ENCODE assay signal across 8 mouse cellular contexts in the genomic region with DNA sequence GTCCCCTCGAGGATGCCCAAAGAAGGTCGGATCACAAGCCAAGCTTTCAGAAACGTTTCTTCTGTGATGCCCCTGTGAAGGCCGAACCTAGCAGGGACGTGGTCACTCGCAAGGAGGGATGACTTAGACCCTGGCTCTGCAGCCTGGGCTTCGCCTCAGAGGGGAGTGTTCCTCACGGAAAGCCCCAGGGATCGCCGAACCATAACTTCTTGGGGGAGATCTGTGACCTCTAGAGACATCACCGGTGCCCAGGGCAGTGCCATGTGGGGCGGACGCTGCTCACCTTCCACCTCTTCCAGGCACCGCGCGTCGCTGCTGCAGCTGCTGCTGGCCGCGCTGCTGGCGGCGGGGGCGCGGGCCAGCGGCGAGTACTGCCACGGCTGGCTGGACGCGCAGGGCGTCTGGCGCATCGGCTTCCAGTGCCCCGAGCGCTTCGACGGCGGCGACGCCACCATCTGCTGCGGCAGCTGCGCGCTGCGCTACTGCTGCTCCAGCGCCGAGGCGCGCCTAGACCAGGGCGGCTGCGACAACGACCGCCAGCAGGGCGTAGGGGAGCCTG. TPM values are rescaled to one million over a fixed set of nuclear protein-coding genes. Genes with fewer than 3 reads are reported as not detected.
A peak's percentile ranks its signal among the peaks of the same experiment; 100 is the strongest.
DNase-seq lines count a peak whose midpoint lies in the region; ATAC-seq and TF ChIP-seq lines count a peak whose summit lies in the region.

No protein-coding gene starts in this region.

- peak; percentile 51 for ATAC-seq in embryonic facial prominence, embryonic 14.5 days (ENCODE audit: low read depth)
- peak; percentile 73 for ATAC-seq in hindbrain, embryonic 11.5 days (ENCODE audit: low FRiP score)
- no peak for ATAC-seq in liver, embryonic 12.5 days

- no peak overlapping the region; the same call in 1 of the 2 replicates for H3K27ac ChIP-seq in heart, adult 2 months
- no peak overlapping the region for H3K27ac ChIP-seq in ES-E14 (ENCODE audit: insufficient read depth, low read depth, low read length, poor library complexity, severe bottlenecking)
- peak overlapping the region; percentile 74 for H3K27ac ChIP-seq in embryonic facial prominence, embryonic 14.5 days (replicated peaks; ENCODE audit: low read depth, low read length)
- H3K27ac ChIP-seq in hindbrain, embryonic 11.5 days (ENCODE audit: low read depth, low read length), result peak overlapping the region; percentile 77
- H3K27ac ChIP-seq in liver, embryonic 12.5 days, result no peak overlapping the region

- no peak for TF ChIP-seq POLR2A in heart, adult 2 months (IDR thresholded peaks at IDR 0.05; ENCODE audit: insufficient read depth, low read depth, low read length)

- TF ChIP-seq EP300 in heart, adult 2 months (IDR thresholded peaks at IDR 0.05; ENCODE audit: insufficient read depth, low read depth, low read length), result no peak

- H3K4me1 ChIP-seq in heart, adult 2 months (ENCODE audit: control insufficient read depth, insufficient read depth, low read length), result no peaks in the 10 kb centered on the region
- peaks cover 4 to 6% of the 10 kb centered on the region in 2 experiments; a peak in 3 of 4 replicates for H3K4me1 ChIP-seq in ES-E14 (ENCODE audit: control insufficient read depth in 2 of 2, insufficient read depth in 2 of 2, low read length in 2 of 2, poor library complexity in 1 of 2)
- 0 out of 2 replicates have a peak, but pooled peaks cover 3% of the 10 kb centered on the region for H3K4me1 ChIP-seq in embryonic facial prominence, embryonic 14.5 days (ENCODE audit: control insufficient read depth, insufficient read depth, low read length)
- no peaks in the 10 kb centered on the region; the same call in 1 of the 2 replicates for H3K4me1 ChIP-seq in hindbrain, embryonic 11.5 days (replicated peaks; ENCODE audit: control insufficient read depth, insufficient read depth, low read length)
- no peaks in the 10 kb centered on the region for H3K4me1 ChIP-seq in liver, embryonic 12.5 days

- peak overlapping the region; percentile 52 for H3K4me3 ChIP-seq in heart, adult 2 months
- peak overlapping the region; percentile 74 to 78 for H3K4me3 ChIP-seq in ES-E14 (ENCODE audit: insufficient read depth in 1 of 2, low read depth in 1 of 2, low read length in 2 of 2, poor library complexity in 1 of 2, severe bottlenecking in 1 of 2)
- peak overlapping the region; percentile 67 for H3K4me3 ChIP-seq in embryonic facial prominence, embryonic 14.5 days (ENCODE audit: low read depth, low read length)
- H3K4me3 ChIP-seq in hindbrain, embryonic 11.5 days (ENCODE audit: low read depth, low read length), result peak overlapping the region; percentile 62
- peak overlapping the region; percentile 55 for H3K4me3 ChIP-seq in liver, embryonic 12.5 days

- no peaks in the 10 kb centered on the region for H3K79me2 ChIP-seq in heart, adult 2 months (replicated peaks; ENCODE audit: control insufficient read depth, insufficient read depth, low read length)

- no peaks in the 10 kb centered on the region; the same call in 1 of the 2 replicates for H3K27me3 ChIP-seq in heart, adult 2 months (ENCODE audit: control insufficient read depth, insufficient read depth, low read length)
- peaks cover 16% of the 10 kb centered on the region; the same call in 1 of the 2 replicates for H3K27me3 ChIP-seq in embryonic facial prominence, embryonic 14.5 days (replicated peaks; ENCODE audit: control insufficient read depth, insufficient read depth, low read length)
- H3K27me3 ChIP-seq in hindbrain, embryonic 11.5 days (ENCODE audit: control insufficient read depth, insufficient read depth, low read length), result peaks cover 10% of the 10 kb centered on the region; the same call in 1 of the 2 replicates
- H3K27me3 ChIP-seq in liver, embryonic 12.5 days (replicated peaks), result peaks cover 47% of the 10 kb centered on the region

- TF ChIP-seq CTCF in heart, adult 2 months (IDR thresholded peaks at IDR 0.05), result no peak

- H3K9me3 ChIP-seq in ES-E14 (ENCODE audit: control insufficient read depth, insufficient read depth, low read depth, low read length), result no peaks in the 10 kb centered on the region
- H3K9me3 ChIP-seq in embryonic facial prominence, embryonic 14.5 days (ENCODE audit: control insufficient read depth, low read length), result no peaks in the 10 kb centered on the region
- H3K9me3 ChIP-seq in hindbrain, embryonic 11.5 days (ENCODE audit: control insufficient read depth, low read length), result no peaks in the 10 kb centered on the region
- H3K9me3 ChIP-seq in liver, embryonic 12.5 days (replicated peaks), result no peaks in the 10 kb centered on the region

- H3K36me3 ChIP-seq in heart, adult 2 months (ENCODE audit: control insufficient read depth, insufficient read depth, low read length), result no peaks in the 10 kb centered on the region
- peaks cover 8% of the 10 kb centered on the region; the same call in 1 of the 2 replicates for H3K36me3 ChIP-seq in ES-E14 (ENCODE audit: control insufficient read depth, insufficient read depth, low read length, poor library complexity, severe bottlenecking)
- H3K36me3 ChIP-seq in embryonic facial prominence, embryonic 14.5 days (ENCODE audit: control insufficient read depth, insufficient read depth, low read length), result peaks cover 14% of the 10 kb centered on the region; the same call in 1 of the 2 replicates
- no peaks in the 10 kb centered on the region for H3K36me3 ChIP-seq in hindbrain, embryonic 11.5 days (ENCODE audit: control insufficient read depth, insufficient read depth, low read length)
- no peaks in the 10 kb centered on the region for H3K36me3 ChIP-seq in liver, embryonic 12.5 days

- WGBS in heart, adult 2 months, result under 1% methylated on average over 51 of the region's 51 CpGs
- 1% methylated on average over 17 of the region's 51 CpGs for WGBS in embryonic facial prominence, embryonic 14.5 days
- WGBS in hindbrain, embryonic 11.5 days, result 0% methylated on average over 51 of the region's 51 CpGs
- 1% methylated on average over 51 of the region's 51 CpGs for WGBS in liver, embryonic 12.5 days (ENCODE audit: insufficient replicate concordance)

- H3K4me2 ChIP-seq in embryonic facial prominence, embryonic 14.5 days (ENCODE audit: low read depth, low read length), result peak overlapping the region; percentile 77
- H3K4me2 ChIP-seq in hindbrain, embryonic 11.5 days (replicated peaks; ENCODE audit: low read depth, low read length), result peak overlapping the region; percentile 79
- H3K4me2 ChIP-seq in liver, embryonic 12.5 days, result peak overlapping the region; percentile 67

- intact Hi-C loops in heart, adult 2 months (cut with DNase I), result no loop called here
- intact Hi-C loops in heart, postnatal 25 days (cut with DNase I), result no loop called here

- peak; percentile 24 to 27 for DNase-seq in heart, adult 2 months
- no peak for DNase-seq in heart, postnatal 25 days (ENCODE audit: low spot score)
- DNase-seq in ES-E14 (ENCODE audit: low read depth, low spot score), result no peak
- DNase-seq in embryonic facial prominence, embryonic 14.5 days (ENCODE audit: low spot score), result peak; percentile 74
- DNase-seq in hindbrain, embryonic 11.5 days (ENCODE audit: low spot score), result peak; percentile 82
- DNase-seq in retina, embryonic 14.5 days (ENCODE audit: low spot score), result peak; percentile 80
- no peak for DNase-seq in spleen, postnatal 14 days (ENCODE audit: low spot score in 2 of 2)

- H3K9ac ChIP-seq in heart, adult 2 months (ENCODE audit: low read depth, low read length), result peak overlapping the region; percentile 63
- H3K9ac ChIP-seq in ES-E14 (ENCODE audit: insufficient read depth, low read depth, low read length, poor library complexity, severe bottlenecking), result peak overlapping the region; percentile 74
- H3K9ac ChIP-seq in embryonic facial prominence, embryonic 14.5 days (ENCODE audit: low read depth, low read length), result peak overlapping the region; percentile 70
- H3K9ac ChIP-seq in hindbrain, embryonic 11.5 days (ENCODE audit: low read depth, low read length), result peak overlapping the region; percentile 71
- H3K9ac ChIP-seq in liver, embryonic 12.5 days, result peak overlapping the region; percentile 38

- in situ Hi-C loops in ES-E14 (cut with MboI; ENCODE audit: low sequenced_read_pairs in 2 of 2, unreplicated experiment in 2 of 2), result no loop called here

TF ChIP-seq in ES-E14, 5 proteins besides CTCF, POLR2A, EP300 and RAD21:
- no peak for TF ChIP-seq CHD2 (IDR thresholded peaks at IDR 0.05; ENCODE audit: low read depth, low read length)
- TF ChIP-seq ZNF384 (IDR thresholded peaks at IDR 0.05; ENCODE audit: low read depth, low read length), result no peak

RNA-seq across cellular contexts. Expression of a gene that starts 0.8 kb away (rescaled TPM):
- total RNA-seq in heart, adult 2 months (2021), result 1 to 10 TPM in 1 of 2 experiments, under 1 TPM in 1; 0.96 to 1.0 TPM
- 1.4 and 2.0 TPM in 2 replicates for polyA plus RNA-seq in heart, adult 2 months (2012; rRNA removed)
- 1 to 10 TPM; 1.3 to 1.4 TPM for total RNA-seq in heart, postnatal 25 days (2021)
- 3.8 and 10.9 TPM in 2 replicates for total RNA-seq in ES-E14 (2012; rRNA removed)
- 33.9 and 36.5 TPM in 2 replicates for polyA plus RNA-seq in embryonic facial prominence, embryonic 14.5 days (2014; fragmentation: Nextera tagmentation; extraction: Ambion mirVana)
- 14.0 and 15.7 TPM in 2 replicates for polyA plus RNA-seq in hindbrain, embryonic 11.5 days (2014; fragmentation: Nextera tagmentation; extraction: Ambion mirVana)
- polyA plus RNA-seq in liver, embryonic 12.5 days (2016; fragmentation: Nextera tagmentation; extraction: Ambion mirVana), result 3.0 and 3.6 TPM in 2 replicates

RNA-seq across cellular contexts. Expression of a gene that starts 28.1 kb away (rescaled TPM):
- 10 to 100 TPM; 43.9 to 50.4 TPM for total RNA-seq in heart, adult 2 months (2021)
- 8.0 and 12.0 TPM in 2 replicates for polyA plus RNA-seq in heart, adult 2 months (2012; rRNA removed)
- total RNA-seq in heart, postnatal 25 days (2021), result 10 to 100 TPM; 42.6 to 45.8 TPM
- total RNA-seq in ES-E14 (2012; rRNA removed), result 6.7 and 16.0 TPM in 2 replicates
- 32.1 and 33.1 TPM in 2 replicates for polyA plus RNA-seq in embryonic facial prominence, embryonic 14.5 days (2014; fragmentation: Nextera tagmentation; extraction: Ambion mirVana)
- 31.0 and 33.3 TPM in 2 replicates for polyA plus RNA-seq in hindbrain, embryonic 11.5 days (2014; fragmentation: Nextera tagmentation; extraction: Ambion mirVana)
- polyA plus RNA-seq in liver, embryonic 12.5 days (2016; fragmentation: Nextera tagmentation; extraction: Ambion mirVana), result 20.2 and 23.1 TPM in 2 replicates

Comparison
In these comparisons a context has a peak if more than half of its experiments do, and no peak if none do; other contexts are left out.
1. DNase-seq: peak in heart, adult 2 months (2 of 2), embryonic facial prominence, embryonic 14.5 days (single experiment), hindbrain, embryonic 11.5 days (single experiment) and retina, embryonic 14.5 days (single experiment); none in heart, postnatal 25 days (single experiment), ES-E14 (single experiment) and spleen, postnatal 14 days (0 of 2).
2. H3K27ac ChIP-seq: peak in embryonic facial prominence, embryonic 14.5 days (single experiment) and hindbrain, embryonic 11.5 days (single experiment); none in heart, adult 2 months (single experiment), ES-E14 (single experiment) and liver, embryonic 12.5 days (single experiment).
3. Peak in every context shown above with its lines, with median percentiles within 50 percentile points of each other: H3K4me3 ChIP-seq, H3K9ac ChIP-seq and H3K4me2 ChIP-seq.